Mouse (Mus musculus) liver, adult (tissue): Measurements from ENCODE around the gene Ndufc1.
A peak's percentile ranks its signal among the peaks of the same experiment; 100 is the strongest.

Source experiments
- GATA4 ChIP-seq: IDR thresholded peaks from 2 replicates; pipeline ENCODE4 v1.6.1; 2014; ENCODE audit warnings: mild to moderate bottlenecking, low read length; ENCODE audit not compliant: insufficient replicate concordance

Gene Ndufc1

DNA sequence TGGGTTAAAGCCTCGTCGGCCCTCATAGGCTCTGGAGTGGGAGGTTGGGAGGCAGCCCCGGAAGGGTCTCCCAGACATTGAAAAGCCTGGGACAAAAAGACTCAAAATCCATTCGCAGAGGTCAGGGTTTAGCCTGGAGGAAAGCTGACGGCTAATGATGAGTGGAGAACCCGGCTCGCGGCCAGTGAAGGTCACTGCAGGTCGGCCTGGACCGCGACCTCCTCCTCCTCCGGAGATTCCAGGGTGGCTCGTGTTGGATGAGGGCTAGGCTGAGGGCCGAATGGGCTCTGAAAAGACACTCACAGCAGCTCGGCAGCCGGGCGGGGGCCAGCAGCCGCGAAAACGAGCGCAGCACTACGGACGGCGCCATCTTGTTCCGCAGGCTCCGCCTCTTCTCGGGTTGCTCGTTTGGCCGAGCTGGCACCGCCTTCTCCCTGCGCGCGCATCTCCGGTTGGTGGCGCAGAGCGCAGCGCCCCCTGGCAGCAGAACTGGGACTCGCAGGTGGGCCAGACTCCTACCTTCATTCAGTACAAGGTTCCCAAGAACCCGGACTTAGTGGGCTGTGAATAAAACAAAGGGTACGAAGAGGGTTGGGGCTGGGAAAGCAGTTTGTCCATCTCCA lies at the start of gene Ndufc1:
Ndufc1 (minus strand) TSS at position 428 of the 623 bp plus-strand sequence.
- no peak for TF ChIP-seq GATA4

DNA sequence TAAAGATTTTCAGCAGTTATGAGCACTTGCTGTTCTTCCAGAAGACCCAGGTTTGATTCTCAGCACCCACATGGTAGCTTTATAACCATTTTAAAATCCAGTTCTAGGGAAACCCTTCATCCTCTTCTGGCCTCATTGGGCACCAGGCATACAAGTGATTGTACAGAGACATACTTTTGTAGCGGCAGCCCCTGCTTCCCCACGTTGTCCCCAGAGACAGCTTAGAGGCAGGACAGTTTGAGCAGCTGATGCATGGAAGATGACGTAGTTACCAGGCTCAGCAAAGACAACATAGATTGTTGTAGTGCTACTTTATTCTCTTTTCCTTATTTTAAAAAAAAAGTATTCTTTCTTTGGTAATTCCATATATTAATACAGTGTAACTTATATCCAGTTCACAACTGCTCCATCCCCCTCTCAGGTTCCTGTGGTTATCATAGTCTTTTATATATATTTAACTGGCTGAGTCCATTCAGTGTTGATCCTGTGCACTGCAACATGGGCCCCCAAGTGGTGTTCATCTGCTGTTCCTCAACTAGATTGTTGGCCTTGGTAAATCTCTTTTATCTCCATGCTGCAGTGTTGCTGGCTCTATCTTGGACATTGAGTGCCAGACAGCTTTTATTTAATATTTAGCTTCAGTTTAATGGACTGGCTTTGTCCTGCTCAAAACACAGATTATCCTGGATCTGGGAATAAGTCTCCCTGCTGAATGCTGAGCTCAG lies 26.2 kb upstream of the Ndufc1 start:
- no peak for TF ChIP-seq GATA4

DNA sequence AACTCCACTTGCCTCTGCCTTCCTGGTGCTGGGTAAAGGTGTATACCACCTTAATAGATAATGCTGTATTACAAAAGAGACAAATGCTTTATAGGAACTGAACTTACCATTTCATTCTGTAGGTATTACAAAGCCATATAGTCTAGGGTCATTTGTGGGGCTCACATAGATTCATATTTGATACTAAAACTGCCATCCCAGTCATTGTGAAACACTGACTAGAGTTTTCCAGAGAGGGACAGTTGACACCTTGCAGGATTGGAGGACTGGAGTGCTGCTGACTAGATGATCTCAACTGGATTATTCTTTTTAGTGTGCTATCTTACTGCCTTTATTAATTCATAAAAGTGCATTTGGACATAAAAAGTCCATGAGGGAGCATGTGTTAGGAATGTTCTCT lies 16.6 kb upstream of the Ndufc1 start:
- TF ChIP-seq GATA4, result no peak

DNA sequence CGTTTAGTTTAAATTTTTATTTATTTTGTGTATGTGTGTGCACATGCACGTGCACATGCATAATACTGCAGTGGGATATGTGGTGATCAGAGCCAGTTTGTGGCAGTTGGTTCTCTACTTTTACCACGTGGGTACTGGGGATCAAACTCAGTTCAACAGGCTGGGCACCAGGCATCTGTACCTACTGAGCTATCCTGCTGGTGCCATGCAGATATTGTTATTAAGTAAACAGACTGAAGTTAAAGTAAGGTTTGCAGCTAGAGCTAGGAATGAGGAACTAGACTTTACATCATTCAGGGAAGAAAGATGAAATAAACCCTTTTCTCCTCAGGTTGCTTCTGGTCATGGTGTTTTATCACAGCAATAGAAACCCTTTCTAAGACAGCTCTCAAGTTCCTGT lies 13.1 kb upstream of the Ndufc1 start:
- TF ChIP-seq GATA4, result no peak

DNA sequence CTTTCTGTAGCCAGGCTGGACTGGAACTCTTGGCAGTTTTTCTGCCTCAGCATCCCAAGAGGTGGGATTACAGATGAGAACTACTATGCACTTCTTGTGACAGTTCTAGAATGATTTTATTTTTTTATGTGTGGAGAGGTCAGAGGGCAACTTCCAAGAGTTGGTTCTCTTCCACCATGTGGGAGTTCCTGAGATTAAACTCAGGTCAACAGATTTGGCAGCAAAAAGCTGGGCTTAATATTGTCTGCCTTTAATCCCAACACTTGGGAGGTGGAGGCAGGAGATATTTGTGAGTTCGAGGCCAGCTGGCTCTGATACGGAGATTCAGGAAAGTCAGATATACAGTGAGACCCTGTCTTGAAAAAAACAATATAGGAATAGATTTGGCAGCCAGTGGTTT lies 9.2 kb upstream of the Ndufc1 start:
- no peak for TF ChIP-seq GATA4

DNA sequence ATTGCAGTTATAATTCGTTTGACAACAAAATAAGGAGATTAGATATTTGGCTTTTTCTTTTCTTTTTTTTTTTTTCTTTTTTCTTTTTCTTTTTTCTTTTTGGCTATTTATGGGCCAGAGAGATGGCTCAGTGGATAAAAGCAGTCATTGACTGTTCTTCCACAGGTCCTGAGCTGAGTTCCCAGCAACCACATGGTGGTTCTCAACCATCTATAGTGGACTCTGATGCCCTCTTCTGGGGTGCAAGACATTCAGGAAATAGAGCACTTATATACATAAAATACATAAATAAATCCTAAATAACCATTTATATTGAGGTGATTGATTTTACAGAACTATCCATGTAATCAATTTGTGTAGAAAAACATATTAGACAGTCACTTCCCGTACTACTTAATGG lies 8.7 kb upstream of the Ndufc1 start:
- TF ChIP-seq GATA4, result no peak

DNA sequence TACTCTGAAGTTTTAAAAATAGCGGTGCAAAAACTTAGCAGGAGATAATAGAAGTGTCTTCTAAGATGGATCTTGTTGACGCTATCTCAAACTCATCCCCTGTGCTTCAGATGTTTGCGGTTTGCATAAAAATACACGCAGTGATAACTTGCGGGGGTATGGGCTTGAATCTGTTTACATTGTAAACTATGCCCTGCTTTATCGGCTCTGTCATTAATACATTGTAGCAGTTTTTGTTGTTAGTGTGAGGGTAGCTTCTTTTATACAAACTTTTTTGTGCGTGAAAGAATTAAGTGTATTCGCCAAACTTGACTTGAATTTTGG lies 8.3 kb upstream of the Ndufc1 start:
- TF ChIP-seq GATA4, result no peak

DNA sequence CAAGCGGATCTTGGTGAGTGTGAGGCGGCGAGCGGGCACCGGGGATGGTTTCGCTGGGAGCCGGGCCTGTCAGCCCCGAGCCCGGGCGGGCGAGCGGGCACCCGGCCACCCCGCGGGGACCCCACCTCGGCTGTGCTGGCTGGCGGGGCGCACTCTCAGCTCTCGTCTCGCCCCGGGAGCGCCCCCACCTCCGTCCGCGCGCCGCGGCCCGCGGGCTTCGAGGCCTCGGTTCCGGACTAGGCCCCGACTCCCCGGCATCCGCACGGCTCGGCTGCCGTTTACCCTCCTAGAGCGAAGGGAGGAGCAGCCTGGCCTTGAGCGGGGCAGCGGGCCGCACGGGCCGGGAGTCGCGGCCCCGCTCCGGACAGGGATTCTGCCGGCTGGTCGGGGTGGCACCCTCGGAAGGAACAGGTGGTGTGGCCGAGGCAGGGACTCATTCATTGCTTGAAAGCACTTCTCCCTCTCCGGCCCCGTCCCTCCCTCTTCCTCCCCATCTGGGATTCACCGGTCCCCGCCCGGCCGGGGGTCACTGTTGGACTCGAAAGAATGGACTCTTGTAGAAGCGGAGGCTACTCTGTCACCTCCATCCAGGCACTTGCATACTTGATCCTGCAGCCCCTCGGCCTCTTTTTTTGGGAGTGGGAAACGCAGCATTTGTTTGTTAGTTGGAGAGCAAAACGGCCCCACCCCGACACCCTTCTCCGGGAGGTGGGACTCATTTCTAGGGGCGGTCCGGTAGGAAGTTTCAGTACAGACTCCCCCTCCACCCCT lies 7.8 kb upstream of the Ndufc1 start:
- TF ChIP-seq GATA4, result no peak

DNA sequence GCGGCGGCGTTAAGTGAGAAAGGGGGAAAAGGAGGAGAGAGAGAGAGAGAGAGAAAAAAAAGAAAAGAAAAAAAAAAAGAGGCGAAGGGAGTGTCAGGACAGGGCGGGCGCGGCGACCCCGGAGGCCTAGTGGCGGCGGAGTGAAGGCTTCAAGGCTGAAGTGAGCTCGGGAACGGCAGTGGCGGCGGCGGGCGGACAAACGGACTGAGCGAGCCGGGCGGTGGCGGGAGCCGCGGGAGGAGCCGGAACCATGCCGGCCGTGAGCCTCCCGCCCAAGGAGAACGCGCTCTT lies 7.2 kb upstream of the Ndufc1 start:
- no peak for TF ChIP-seq GATA4

DNA sequence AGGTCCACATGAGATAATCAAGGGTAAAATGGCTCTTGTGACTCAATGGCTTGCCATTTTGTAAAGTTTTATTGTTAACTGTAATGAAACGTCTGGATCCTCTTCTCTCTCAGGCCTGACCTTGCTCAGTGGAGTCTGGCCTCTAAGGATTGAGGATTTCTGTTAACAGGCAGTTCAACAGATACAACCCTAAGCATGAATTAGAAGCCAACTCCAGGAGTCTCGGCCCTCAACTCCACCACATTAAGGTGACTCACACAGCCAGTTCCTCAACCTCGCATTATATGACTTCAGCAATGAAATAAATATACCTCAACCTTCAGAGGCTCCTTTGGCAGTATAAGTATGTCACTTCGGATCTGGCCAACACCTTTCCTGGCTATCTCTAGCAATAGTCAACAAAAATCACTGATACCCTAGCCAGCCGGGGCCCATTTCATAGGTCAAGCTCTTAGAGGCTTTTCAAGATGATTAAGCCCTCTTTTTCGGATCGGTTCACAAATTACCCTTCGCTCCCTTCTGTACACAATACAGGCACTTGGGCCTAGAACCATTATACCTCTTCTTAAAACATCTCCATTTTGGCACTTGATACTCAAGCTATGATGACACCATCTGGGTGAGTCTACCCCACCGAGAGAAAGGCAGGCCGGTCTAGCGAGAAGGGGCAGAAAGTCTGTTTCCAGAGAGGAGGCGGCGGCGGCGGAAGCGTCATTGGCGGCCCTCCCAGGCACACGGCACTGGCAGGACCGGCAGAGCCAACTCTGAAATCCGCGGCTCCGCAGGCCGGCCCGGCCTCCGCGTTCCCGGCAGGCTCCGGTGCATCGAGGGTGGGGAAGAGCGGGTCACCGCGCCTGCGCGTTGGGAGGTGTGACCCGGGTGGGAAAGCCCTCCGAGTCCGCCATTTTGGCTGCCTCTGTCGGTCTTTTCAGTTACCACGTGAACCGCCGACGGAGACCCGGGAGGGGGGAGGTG lies 6.6 kb upstream of the Ndufc1 start, which contains the start of gene Naa15:
Naa15 (plus strand) TSS at position 51 of the 975 bp plus-strand sequence.
- no peak for TF ChIP-seq GATA4

DNA sequence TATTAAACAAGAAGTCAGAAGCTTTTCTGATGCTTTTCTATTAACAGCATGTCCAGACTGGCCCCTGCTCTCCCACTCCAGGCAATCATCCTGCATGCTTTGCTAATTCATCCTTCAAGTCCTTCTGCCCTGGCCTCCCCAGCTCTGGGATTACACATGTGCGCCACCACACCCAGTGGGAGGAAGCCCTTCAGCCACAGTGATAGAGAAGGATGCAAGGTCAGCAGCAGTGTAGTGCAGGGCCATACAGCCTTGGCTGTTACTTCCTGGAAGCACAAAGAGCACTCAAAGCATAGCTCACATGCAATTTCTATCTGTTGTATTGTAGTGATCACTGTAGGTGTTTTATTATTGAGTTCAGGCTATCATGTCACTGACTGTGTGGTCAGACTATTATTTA lies 4.5 kb upstream of the Ndufc1 start:
- peak; percentile 55; the same call in 1 of the 2 replicates for TF ChIP-seq GATA4

DNA sequence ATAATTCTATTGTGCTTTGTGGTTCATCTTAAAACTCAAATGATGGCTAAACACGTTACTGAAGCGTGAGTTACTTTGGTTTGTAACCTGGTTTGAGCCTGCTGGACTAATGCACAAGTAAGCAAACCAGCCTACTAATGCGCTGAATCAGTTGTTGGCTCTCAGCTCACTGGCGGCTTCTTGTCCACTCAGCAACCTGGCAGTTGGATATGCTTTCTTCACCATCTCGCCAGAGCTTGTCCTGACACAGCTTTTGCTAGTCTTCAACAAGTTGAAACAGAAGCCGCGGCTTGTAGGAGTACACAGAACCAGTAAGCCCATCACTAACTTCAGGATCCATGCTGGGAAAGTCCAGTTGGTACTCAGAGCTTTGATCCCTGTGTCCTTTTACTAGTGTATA lies 3.7 kb upstream of the Ndufc1 start:
- TF ChIP-seq GATA4, result no peak

DNA sequence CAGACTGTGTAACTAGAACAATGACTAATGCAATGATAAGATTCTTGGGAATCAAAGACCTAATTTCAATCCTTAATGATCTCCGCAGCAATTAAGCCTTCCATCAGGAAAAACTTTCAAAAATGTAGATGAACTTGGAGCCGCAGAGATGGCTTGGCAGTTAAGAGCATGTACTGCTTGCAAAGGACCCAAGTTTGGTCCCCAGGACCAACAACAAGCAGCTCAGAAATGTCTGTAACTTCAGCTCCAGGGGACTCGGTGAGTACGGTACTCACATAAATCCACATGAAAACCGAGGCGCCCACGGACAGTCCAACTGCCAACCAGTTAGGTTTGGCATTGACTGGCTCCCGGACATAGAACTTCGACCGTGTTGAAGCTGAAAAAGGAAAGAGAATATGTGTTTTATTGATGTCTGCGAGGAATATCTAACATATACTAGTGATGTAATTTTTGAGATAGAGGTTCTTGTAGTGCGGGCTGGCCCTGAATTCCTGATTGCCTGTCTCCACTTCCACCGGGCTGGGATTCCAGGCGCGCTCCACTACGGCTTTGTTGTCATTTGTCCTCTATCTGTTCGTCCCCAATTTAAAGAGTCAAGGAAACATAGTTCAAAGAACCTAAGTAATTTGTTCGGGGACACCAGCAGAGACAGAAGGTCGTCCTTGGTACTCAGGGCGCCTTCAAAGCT lies 773 bp downstream of the Ndufc1 start:
- no peak for TF ChIP-seq GATA4

DNA sequence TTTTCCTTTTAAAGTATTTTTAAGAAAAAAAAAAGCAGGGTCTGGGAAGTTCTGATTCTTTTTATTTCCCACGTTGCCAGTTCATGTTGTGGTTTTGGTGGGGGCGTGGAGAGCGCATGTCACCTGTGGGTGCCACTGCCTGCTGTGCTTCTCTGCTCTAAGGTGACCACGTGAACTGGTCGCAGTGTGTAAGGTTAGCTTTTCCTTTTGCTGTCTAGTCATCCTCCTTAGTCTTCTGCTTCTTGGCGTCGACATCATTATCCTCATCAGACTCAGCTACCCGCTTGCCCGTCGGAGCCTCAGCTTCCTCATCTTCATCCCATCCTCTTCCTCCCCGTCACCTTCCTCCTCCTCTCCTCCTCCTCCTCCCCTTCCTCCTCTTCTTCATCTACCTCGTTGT lies 6.2 kb downstream of the Ndufc1 start:
- TF ChIP-seq GATA4, result no peak

DNA sequence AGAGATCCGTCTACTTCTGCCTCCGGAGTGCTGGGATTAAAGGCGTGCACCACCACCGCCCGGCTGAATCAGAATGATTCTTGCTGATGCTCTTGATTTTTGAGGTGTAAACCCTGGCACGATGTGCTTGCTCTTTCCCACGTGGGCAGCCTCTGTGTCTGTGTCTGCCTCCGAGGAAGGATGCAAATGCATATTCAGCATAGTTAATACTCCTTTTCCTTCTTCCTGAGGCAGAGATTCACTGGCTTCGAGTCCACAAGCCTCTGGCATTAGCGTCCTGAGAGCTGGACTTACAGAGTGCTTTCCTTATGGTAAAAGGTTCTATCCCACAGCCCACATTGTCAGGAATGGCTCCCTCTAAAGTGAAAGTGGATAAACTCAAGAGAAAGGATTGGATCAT lies 8.1 kb downstream of the Ndufc1 start:
- no peak for TF ChIP-seq GATA4

DNA sequence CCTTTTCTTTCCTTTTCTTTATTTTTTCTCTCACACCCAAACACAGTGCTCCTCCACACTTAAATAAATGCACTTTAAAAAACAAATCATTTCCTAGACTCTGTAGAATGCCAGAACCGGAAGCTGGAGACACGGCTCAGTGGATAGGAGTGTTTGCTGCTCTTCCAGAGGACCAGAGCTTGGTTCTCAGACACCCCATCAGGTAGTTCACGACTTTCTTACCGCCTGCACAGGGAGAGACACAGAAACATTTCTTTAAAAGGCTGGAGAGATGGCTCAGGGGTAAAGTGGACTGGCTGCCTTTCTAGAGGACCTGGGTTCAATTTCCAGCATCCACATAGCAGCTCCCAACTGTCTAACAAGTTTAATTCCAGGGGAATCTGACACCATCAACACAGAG lies 9.3 kb downstream of the Ndufc1 start:
- TF ChIP-seq GATA4, result no peak
